Mouse (Mus musculus): ENCODE measurements around the gene Emilin1.

DNA sequence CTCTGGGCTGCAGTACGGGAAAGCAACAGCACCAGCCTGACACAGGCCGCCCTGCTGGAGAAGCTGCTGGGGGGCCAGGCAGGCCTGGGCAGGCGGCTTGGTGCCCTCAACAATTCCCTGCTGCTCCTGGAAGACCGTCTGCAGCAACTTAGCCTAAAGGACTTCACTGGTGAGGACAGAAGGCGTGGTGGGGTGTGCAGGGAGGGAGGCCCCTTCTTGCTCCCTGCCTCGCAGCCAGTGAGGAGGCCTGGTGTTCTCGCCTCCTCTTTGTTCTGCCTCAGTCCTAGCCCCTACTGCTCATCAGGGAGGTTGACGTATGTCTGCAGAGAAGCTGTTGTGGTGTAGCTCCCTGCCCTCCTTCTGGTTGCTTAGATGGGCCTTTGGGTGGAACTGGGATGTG lies 5.5 kb downstream of the Emilin1 start:
- no peak for TF ChIP-seq MXI1 (IDR thresholded peaks at IDR 0.05; ENCODE audit: low read depth, low read length)
- TF ChIP-seq POLR2A (IDR thresholded peaks at IDR 0.05; ENCODE audit: low read depth, low read length), result no peak
- no peak for TF ChIP-seq HCFC1 (IDR thresholded peaks at IDR 0.05; ENCODE audit: low read depth, low read length)
- no peak for TF ChIP-seq ZKSCAN1 (IDR thresholded peaks at IDR 0.05; ENCODE audit: borderline replicate concordance, low read depth, low read length)
- TF ChIP-seq EP300 (IDR thresholded peaks at IDR 0.05; ENCODE audit: low read length), result no peak
- no peak for TF ChIP-seq USF1 (IDR thresholded peaks at IDR 0.05; ENCODE audit: low read depth, low read length)
- TF ChIP-seq MAFK (IDR thresholded peaks at IDR 0.05; ENCODE audit: insufficient replicate concordance, low read length), result no peak

Measured in CH12.LX (cell line).